Comparison of ENCODE assay signal across 26 mouse cellular contexts in genomic region chr2:77931958-77932357, GRCm38 (mm10).
"Had no signal": no experiment of that assay in that cellular context is flagged by ENCODE, and none has a peak within 500 bp of the region (broad histone marks: within the 10 kb centered on the region; RNA-seq: fewer than 3 reads in every experiment).

No protein-coding gene starts in this region.

- H3K9ac ChIP-seq: embryonic facial prominence, embryonic 12.5 days; embryonic facial prominence, embryonic 13.5 days; embryonic facial prominence, embryonic 15.5 days; forebrain, embryonic 12.5 days; forebrain, embryonic 13.5 days; forebrain, embryonic 15.5 days; forebrain, postnatal 0 days had no signal

- H3K27me3 ChIP-seq: embryonic facial prominence, embryonic 12.5 days; embryonic facial prominence, embryonic 13.5 days; embryonic facial prominence, embryonic 15.5 days; forebrain, embryonic 12.5 days; forebrain, embryonic 13.5 days; forebrain, embryonic 15.5 days had no signal

- H3K27ac ChIP-seq: embryonic facial prominence, embryonic 10.5 days; embryonic facial prominence, embryonic 12.5 days; embryonic facial prominence, embryonic 13.5 days; embryonic facial prominence, embryonic 15.5 days; forebrain, embryonic 10.5 days; forebrain, embryonic 12.5 days; forebrain, embryonic 13.5 days; forebrain, embryonic 15.5 days; gastrocnemius, adult 2 months; heart, adult 2 months had no signal

- ATAC-seq: forebrain, embryonic 13.5 days; forebrain, embryonic 14.5 days; forebrain, embryonic 15.5 days; forebrain, embryonic 16.5 days; forebrain, postnatal 0 days had no signal

- H3K4me2 ChIP-seq: embryonic facial prominence, embryonic 12.5 days; embryonic facial prominence, embryonic 13.5 days; embryonic facial prominence, embryonic 15.5 days; forebrain, embryonic 12.5 days; forebrain, embryonic 13.5 days; forebrain, embryonic 15.5 days had no signal

- H3K4me3 ChIP-seq: embryonic facial prominence, embryonic 10.5 days; embryonic facial prominence, embryonic 12.5 days; embryonic facial prominence, embryonic 13.5 days; embryonic facial prominence, embryonic 15.5 days; erythroblast, embryonic 14.5 days; forebrain, embryonic 10.5 days; forebrain, embryonic 12.5 days; forebrain, embryonic 13.5 days; forebrain, embryonic 15.5 days; gastrocnemius, adult 2 months; heart, adult 2 months had no signal

- H3K9me3 ChIP-seq: embryonic facial prominence, embryonic 10.5 days; embryonic facial prominence, embryonic 12.5 days; embryonic facial prominence, embryonic 13.5 days; embryonic facial prominence, embryonic 15.5 days; forebrain, embryonic 10.5 days; forebrain, embryonic 12.5 days; forebrain, embryonic 13.5 days; forebrain, embryonic 15.5 days had no signal

- DNase-seq: cerebellum, adult 9-10 months; cerebellum, adult 9-11 months; cerebellum, postnatal 10 days; cerebellum, postnatal 14 days; cerebellum, postnatal 25 days; cerebellum, postnatal 36 days; embryo, embryonic 11 days; forebrain, postnatal 0 days; gastrocnemius, adult 2 months; gastrocnemius, postnatal 10 days; gastrocnemius, postnatal 14 days; gastrocnemius, postnatal 25 days; gastrocnemius, postnatal 36 days; heart, adult 18-20 months; heart, adult 2 months had no signal

- H3K4me1 ChIP-seq: embryonic facial prominence, embryonic 10.5 days; embryonic facial prominence, embryonic 12.5 days; embryonic facial prominence, embryonic 13.5 days; embryonic facial prominence, embryonic 15.5 days; forebrain, embryonic 10.5 days; forebrain, embryonic 12.5 days; forebrain, embryonic 13.5 days; forebrain, embryonic 15.5 days had no signal
